Mouse (Mus musculus): ENCODE measurements at regions not wholly inside any gene's neighbourhood (a gene's known extent, or its start where the extent isn't known, plus 50 kb on each side); places are given as distances from the start of the nearest gene placed in this dataset.

DNA sequence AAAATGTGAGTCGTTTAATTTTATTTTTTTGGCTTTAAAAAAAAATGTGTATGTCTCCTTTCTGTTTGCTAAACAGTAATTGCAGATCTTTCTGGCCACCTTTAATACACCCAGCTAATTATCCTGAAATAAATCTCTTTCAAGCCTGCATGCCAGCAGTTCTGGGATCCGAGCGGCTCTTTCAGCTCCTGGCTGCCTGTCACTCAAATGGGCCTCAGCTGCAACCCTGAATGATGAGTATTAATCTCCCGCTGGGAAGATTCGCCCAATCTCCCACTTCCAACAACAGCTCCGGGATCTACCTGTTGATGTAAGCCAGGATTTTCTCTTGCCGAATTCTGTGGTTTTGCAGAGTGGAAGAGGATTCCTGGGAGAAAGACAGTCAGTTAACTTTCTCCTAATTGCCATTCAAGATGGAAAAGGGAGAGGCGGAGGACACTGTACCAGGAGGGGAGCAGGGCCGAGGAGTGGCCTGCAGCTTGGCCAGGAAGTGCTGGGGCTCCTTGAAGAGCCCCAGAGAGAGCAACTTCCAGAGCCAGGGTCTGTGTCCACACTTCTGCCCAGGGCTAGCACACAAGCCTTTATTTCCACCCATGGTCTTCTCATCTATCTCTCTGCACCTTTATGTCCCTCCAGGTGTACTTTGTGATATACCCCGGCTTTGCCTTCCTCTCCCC is 272.2 kb downstream of the Bcl11a start:
- no peaks in the 10 kb centered on the region for H3K9me3 ChIP-seq

GRCm38 (mm10) chr11:24350839-24351238 is 273.0 kb downstream of the Bcl11a start:
- TF ChIP-seq GATA1 (IDR thresholded peaks at IDR 0.05; ENCODE audit: borderline replicate concordance, low read length) (no peak), FLI1 (IDR thresholded peaks at IDR 0.05; ENCODE audit: low read length) (no peak)
- Histone ChIP-seq H3K4me3 (replicated peaks) (no peak overlapping the region), H3K36me3 (replicated peaks; ENCODE audit: low read length) (no peaks in the 10 kb centered on the region), H3K9me3 (no peaks in the 10 kb centered on the region), H3K27me3 (replicated peaks) (no peaks in the 10 kb centered on the region), H3K4me1 (no peaks in the 10 kb centered on the region)

More for the DNA sequence above, 272.2 kb downstream of the Bcl11a start:
- no peak for TF ChIP-seq FLI1 (IDR thresholded peaks at IDR 0.05; ENCODE audit: low read length)
- no peak for TF ChIP-seq GATA1 (IDR thresholded peaks at IDR 0.05; ENCODE audit: borderline replicate concordance, low read length)
- no peaks in the 10 kb centered on the region for H3K36me3 ChIP-seq (replicated peaks; ENCODE audit: low read length)
- no peaks in the 10 kb centered on the region for H3K4me1 ChIP-seq
- H3K4me3 ChIP-seq (replicated peaks): no peak overlapping the region
- no peaks in the 10 kb centered on the region for H3K27me3 ChIP-seq (replicated peaks)

GRCm38 (mm10) chr11:24352071-24352470 is 274.2 kb downstream of the Bcl11a start:
- H3K9me3 ChIP-seq: no peaks in the 10 kb centered on the region
- no peaks in the 10 kb centered on the region for H3K27me3 ChIP-seq (replicated peaks)
- TF ChIP-seq FLI1 (IDR thresholded peaks at IDR 0.05; ENCODE audit: low read length): no peak
- TF ChIP-seq GATA1 (IDR thresholded peaks at IDR 0.05; ENCODE audit: borderline replicate concordance, low read length): no peak
- no peaks in the 10 kb centered on the region for H3K36me3 ChIP-seq (replicated peaks; ENCODE audit: low read length)
- H3K4me1 ChIP-seq: no peaks in the 10 kb centered on the region
- H3K4me3 ChIP-seq (replicated peaks): no peak overlapping the region

GRCm38 (mm10) chr11:24353056-24353455 is 275.2 kb downstream of the Bcl11a start:
- H3K4me1 ChIP-seq: no peaks in the 10 kb centered on the region
- no peaks in the 10 kb centered on the region for H3K27me3 ChIP-seq (replicated peaks)
- H3K36me3 ChIP-seq (replicated peaks; ENCODE audit: low read length): no peaks in the 10 kb centered on the region
- no peaks in the 10 kb centered on the region for H3K9me3 ChIP-seq
- no peak overlapping the region for H3K4me3 ChIP-seq (replicated peaks)
- TF ChIP-seq GATA1 (IDR thresholded peaks at IDR 0.05; ENCODE audit: borderline replicate concordance, low read length) (no peak), FLI1 (IDR thresholded peaks at IDR 0.05; ENCODE audit: low read length) (no peak)

DNA sequence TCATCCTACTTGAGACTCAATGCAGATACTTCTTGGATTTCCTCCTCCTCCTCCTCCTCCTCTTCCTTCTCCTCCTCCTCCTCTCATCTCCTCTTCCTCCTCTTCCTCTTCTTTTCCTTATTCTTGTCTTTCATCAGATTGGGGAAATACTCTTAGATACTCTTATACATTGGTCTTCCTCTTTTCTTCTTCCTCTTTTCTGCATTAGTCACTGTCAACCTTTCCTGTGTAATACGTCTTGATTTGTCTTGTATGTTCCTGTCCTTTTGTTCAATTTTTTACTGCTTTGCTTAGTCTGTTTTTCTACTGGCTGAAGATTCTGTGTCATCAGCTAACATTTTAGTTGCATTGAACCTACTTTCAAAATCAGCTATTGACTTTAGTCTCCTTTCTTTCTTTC is 279.5 kb downstream of the Bcl11a start:
- Histone ChIP-seq H3K4me3 (replicated peaks) (no peak overlapping the region), H3K4me1 (no peaks in the 10 kb centered on the region), H3K9me3 (no peaks in the 10 kb centered on the region), H3K36me3 (replicated peaks; ENCODE audit: low read length) (no peaks in the 10 kb centered on the region), H3K27me3 (replicated peaks) (peaks cover 2% of the 10 kb centered on the region)
- TF ChIP-seq GATA1 (IDR thresholded peaks at IDR 0.05; ENCODE audit: borderline replicate concordance, low read length) (no peak), FLI1 (IDR thresholded peaks at IDR 0.05; ENCODE audit: low read length) (no peak)

DNA sequence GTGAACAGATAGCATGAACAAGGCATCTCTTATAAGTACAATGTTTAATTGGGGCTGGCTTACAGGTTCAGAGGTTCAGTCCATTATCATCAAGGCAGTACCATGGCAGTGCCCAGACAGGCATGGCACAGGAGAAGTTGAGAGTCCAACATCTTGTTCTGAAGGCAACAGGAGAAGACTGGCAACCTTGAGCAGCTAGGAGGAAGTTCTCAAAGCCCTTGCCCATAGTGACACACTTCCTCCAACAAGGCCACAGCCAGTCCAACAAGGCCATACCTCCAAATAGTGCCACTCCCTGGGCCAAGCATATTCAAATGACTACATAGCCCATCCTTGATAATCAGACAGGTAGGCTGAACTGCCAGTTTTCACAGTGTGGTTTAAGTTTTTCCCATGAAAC is 281.2 kb downstream of the Bcl11a start:
- Histone ChIP-seq H3K9me3 (no peaks in the 10 kb centered on the region), H3K27me3 (replicated peaks) (peaks cover 4% of the 10 kb centered on the region), H3K36me3 (replicated peaks; ENCODE audit: low read length) (no peaks in the 10 kb centered on the region), H3K4me3 (replicated peaks) (no peak overlapping the region), H3K4me1 (no peaks in the 10 kb centered on the region)
- TF ChIP-seq GATA1 (IDR thresholded peaks at IDR 0.05; ENCODE audit: borderline replicate concordance, low read length) (no peak), FLI1 (IDR thresholded peaks at IDR 0.05; ENCODE audit: low read length) (no peak)

DNA sequence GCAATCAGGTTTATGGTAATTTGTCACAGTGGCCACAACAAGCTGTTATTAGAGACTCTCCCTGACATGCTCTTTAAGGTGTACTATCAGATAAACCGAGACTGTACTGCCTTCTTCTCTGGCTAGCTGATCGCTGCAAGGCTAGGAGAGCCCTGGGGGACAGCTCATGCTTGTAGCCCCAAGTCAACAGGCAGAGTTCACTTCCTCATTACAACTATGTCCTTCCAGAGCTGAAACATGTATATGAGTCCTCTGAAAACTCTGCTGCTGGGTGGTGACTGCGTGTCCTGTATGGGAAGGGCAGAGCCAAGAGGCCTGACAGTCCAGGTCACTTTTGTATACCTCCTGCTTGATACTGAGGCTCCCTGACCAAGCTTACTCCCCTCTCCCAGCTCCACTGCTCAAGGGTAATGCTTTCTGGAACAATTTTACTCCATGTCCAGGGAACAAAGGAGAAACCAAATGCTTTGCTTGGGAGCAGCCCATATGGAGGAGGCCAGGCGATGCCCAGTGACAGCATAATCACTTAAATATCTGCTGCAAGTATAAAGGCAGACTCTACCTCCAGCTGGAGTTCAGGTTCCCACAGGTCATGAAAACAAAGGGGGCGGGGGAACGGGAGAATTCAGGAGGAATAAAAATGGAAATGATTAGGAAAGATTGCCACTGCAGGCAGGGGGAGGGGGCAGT is 284.3 kb downstream of the Bcl11a start:
- Histone ChIP-seq H3K27me3 (replicated peaks) (peaks cover 4% of the 10 kb centered on the region), H3K9me3 (no peaks in the 10 kb centered on the region), H3K36me3 (replicated peaks; ENCODE audit: low read length) (no peaks in the 10 kb centered on the region), H3K4me3 (replicated peaks) (no peak overlapping the region), H3K4me1 (no peaks in the 10 kb centered on the region)
- TF ChIP-seq FLI1 (IDR thresholded peaks at IDR 0.05; ENCODE audit: low read length) (no peak), GATA1 (IDR thresholded peaks at IDR 0.05; ENCODE audit: borderline replicate concordance, low read length) (no peak)

- no peak overlapping the region for H3K4me3 ChIP-seq (replicated peaks)
- H3K27me3 ChIP-seq (replicated peaks): peaks cover 4% of the 10 kb centered on the region
- no peaks in the 10 kb centered on the region for H3K9me3 ChIP-seq
- H3K36me3 ChIP-seq (replicated peaks; ENCODE audit: low read length): no peaks in the 10 kb centered on the region
- H3K4me1 ChIP-seq: no peaks in the 10 kb centered on the region
- TF ChIP-seq FLI1 (IDR thresholded peaks at IDR 0.05; ENCODE audit: low read length): no peak
- TF ChIP-seq GATA1 (IDR thresholded peaks at IDR 0.05; ENCODE audit: borderline replicate concordance, low read length): no peak
These were observed 284.8 kb downstream of the Bcl11a start for GRCm38 (mm10) chr11:24362688-24363035.

DNA sequence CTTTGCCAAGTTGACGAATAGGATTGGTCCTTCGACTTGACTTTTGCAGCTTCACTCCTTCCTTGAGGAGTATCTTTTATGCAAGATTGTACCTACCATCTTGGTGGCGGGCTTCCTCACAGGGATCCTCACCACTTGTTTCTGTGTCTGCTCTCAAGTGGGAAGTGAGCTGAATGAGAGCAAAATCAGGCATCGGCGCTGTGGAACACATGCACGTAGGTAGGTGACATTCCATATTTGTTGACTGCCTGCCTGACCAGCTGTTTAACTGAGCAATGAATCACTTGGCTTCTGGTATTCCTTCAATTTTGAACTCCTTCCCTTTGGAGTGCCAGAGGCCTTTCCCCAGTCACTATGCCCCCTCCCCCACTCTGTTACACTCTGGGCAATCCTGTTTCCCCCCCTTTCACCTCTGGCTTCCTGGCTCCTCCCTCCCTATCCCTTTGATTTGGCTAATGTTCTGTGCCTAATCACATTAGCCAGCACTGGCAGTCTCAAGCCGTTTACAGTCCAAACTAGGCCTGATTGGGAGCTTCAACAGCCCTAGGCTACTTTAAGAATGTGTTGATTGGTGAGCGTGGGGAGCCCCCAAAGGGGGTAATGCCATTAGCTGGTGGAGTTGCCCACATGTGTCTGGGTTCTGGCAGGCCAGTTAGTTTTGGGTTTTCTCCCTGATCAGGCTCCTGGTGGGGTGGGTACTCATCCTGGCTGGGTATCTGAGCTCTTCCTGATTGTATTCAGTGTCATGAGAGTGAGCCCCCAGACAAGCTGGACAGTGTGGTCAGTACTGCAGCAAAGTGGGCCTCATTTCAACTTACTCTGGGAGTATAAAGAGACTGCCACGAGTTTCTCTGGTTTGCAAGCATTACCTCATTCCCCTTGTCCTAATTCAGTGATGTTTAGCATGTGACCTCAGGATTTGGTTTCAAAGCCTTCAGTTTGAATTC is 285.8 kb downstream of the Bcl11a start:
- Histone ChIP-seq H3K9me3 (no peaks in the 10 kb centered on the region), H3K4me3 (replicated peaks) (no peak overlapping the region), H3K27me3 (replicated peaks) (peaks cover 4% of the 10 kb centered on the region), H3K36me3 (replicated peaks; ENCODE audit: low read length) (no peaks in the 10 kb centered on the region), H3K4me1 (no peaks in the 10 kb centered on the region)
- TF ChIP-seq FLI1 (IDR thresholded peaks at IDR 0.05; ENCODE audit: low read length) (no peak), GATA1 (IDR thresholded peaks at IDR 0.05; ENCODE audit: borderline replicate concordance, low read length) (no peak)

Measured in megakaryocyte, embryonic 14.5 days (primary cell).